Mouse (Mus musculus) liver, embryonic 16.5 days (tissue): ENCODE data around the gene Abca6. TPM values are rescaled to one million over a fixed set of nuclear protein-coding genes. Genes with fewer than 3 reads are reported as not detected.

Source experiments
- ATAC-seq: fragments of 200-750 bp; cut with Nextera tagmentation; 2 replicates; pipeline ENCODE4 v1.8.0; 2017; ENCODE audit warnings: low read depth, mild to moderate bottlenecking, moderate number of reproducible peaks, moderate library complexity
- H3K27ac ChIP-seq: fragments of 300-500 bp; sonication (generic); 2 replicates; pipeline ENCODE4 v1.5.1; 2014; ENCODE audit warnings: mild to moderate bottlenecking, low read length
- H3K27me3 ChIP-seq: fragments of 300-500 bp; sonication (generic); 2 replicates; pipeline ENCODE4 v1.6.1; 2014; ENCODE audit warnings: low read depth, low read length, mixed read lengths; ENCODE audit not compliant: control insufficient read depth, insufficient read depth
- H3K36me3 ChIP-seq: fragments of 300-500 bp; sonication (generic); 2 replicates; pipeline ENCODE4 v1.6.1; 2014; ENCODE audit warnings: mild to moderate bottlenecking; ENCODE audit not compliant: control insufficient read depth, insufficient read depth
- H3K4me1 ChIP-seq: fragments of 300-500 bp; sonication (generic); 2 replicates; pipeline ENCODE4 v1.6.1; 2014; ENCODE audit warnings: low read depth, low read length, mixed read lengths; ENCODE audit not compliant: control insufficient read depth
- H3K4me2 ChIP-seq: fragments of 300-500 bp; sonication (generic); 2 replicates; pipeline ENCODE4 v1.6.1; 2014; ENCODE audit warnings: low read depth, low read length, mixed read lengths
- H3K4me3 ChIP-seq: fragments of 300-500 bp; sonication (generic); 2 replicates; pipeline ENCODE4 v1.5.1; 2014; ENCODE audit warnings: low read depth, mild to moderate bottlenecking, low read length
- H3K9ac ChIP-seq: fragments of 300-500 bp; sonication (generic); 2 replicates; pipeline ENCODE4 v1.6.1; 2014; ENCODE audit warnings: low read depth, low read length
- H3K9me3 ChIP-seq: fragments of 300-500 bp; sonication (generic); replicated peaks from 2 replicates; pipeline ENCODE4 v1.6.1; 2016; ENCODE audit warnings: low read length; ENCODE audit not compliant: control insufficient read depth
- WGBS: fragments of 180-500 bp; shearing (Covaris S2); extraction: QIAGEN DNeasy Blood & Tissue Kit; methylation state at CpG from one replicate; pipeline ENCODE4 v1.1.7; 2014; ENCODE audit not compliant: insufficient replicate concordance; 5-methylcytosine and 5-hydroxymethylcytosine counted together
- polyA plus RNA-seq: library from polyadenylated mRNA; unstranded; fragments of >200 nt; fragmentation: Nextera tagmentation; extraction: Ambion mirVana; gene quantifications from 2 replicates; pipeline ENCODE4 v1.2.1, GENCODE M21; 2015

Gene Abca6
- polyA plus RNA-seq, 1 experiment from 2014 or later: 10.7 TPM

GRCm38 (mm10) chr11:110237466-110237865 is 14.1 kb downstream of the Abca6 start:
- H3K36me3 ChIP-seq: no peaks in the 10 kb centered on the region

DNA sequence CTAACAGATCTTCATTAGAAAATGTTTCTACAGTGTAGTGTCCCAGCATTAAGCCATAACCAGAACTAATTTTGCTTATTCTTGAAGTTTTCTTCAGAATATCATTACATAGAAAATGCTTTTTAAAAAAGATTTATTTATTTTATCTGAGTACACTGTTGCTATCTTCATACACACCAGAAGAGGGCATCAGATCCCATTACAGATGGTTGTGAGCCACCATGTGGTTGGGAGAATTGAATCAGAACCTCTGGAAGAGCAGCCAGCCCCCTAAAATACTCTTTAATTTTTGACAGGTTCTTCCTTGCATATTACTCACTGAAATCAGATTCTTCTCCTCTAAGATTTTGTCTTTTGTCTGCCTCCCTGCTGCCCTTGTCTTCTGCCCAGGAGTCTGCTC is 18.6 kb downstream of the Abca6 start:
- H3K4me2 ChIP-seq: no peak overlapping the region
- no peaks in the 10 kb centered on the region for H3K9me3 ChIP-seq
- no peaks in the 10 kb centered on the region for H3K4me1 ChIP-seq
- no peak for ATAC-seq
- no peaks in the 10 kb centered on the region for H3K36me3 ChIP-seq
- H3K27ac ChIP-seq: no peak overlapping the region
- H3K9ac ChIP-seq: no peak overlapping the region
- H3K27me3 ChIP-seq: no peaks in the 10 kb centered on the region
- no peak overlapping the region for H3K4me3 ChIP-seq

More at GRCm38 (mm10) chr11:110237466-110237865, 14.1 kb downstream of the Abca6 start:
- no peaks in the 10 kb centered on the region for H3K27me3 ChIP-seq
- WGBS: 45% methylated on average over 2 of the region's 2 CpGs
- H3K4me2 ChIP-seq: no peak overlapping the region
- H3K4me1 ChIP-seq: no peaks in the 10 kb centered on the region
- H3K27ac ChIP-seq: no peak overlapping the region
- H3K4me3 ChIP-seq: no peak overlapping the region
- no peaks in the 10 kb centered on the region for H3K9me3 ChIP-seq
- ATAC-seq: peak; percentile 56; the same call in 1 of the 2 replicates
- no peak overlapping the region for H3K9ac ChIP-seq

DNA sequence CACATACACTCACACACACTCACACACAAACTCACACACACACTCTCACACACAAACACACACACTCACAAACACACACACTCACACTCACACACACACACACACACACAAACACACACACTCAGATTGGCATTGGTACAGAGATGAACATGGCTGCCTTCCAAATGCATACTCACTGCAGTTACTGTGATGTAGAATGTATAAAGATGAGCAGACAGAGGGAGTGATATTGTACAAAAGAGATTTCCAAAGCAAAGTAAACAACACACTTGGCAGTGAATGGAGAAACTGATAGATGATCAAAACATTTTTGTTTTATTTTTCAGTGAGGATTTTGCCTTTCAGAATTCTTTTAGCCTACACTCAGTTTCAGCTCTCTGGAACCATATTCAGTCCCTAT is 34.5 kb downstream of the Abca6 start:
- Histone ChIP-seq H3K27ac (no peak overlapping the region), H3K4me2 (no peak overlapping the region), H3K9me3 (no peaks in the 10 kb centered on the region), H3K36me3 (no peaks in the 10 kb centered on the region), H3K9ac (no peak overlapping the region), H3K27me3 (no peaks in the 10 kb centered on the region), H3K4me3 (no peak overlapping the region), H3K4me1 (no peaks in the 10 kb centered on the region)
- no peak for ATAC-seq

- H3K36me3 ChIP-seq: no peaks in the 10 kb centered on the region
- no peaks in the 10 kb centered on the region for H3K4me1 ChIP-seq
- no peaks in the 10 kb centered on the region for H3K9me3 ChIP-seq
- H3K27me3 ChIP-seq: no peaks in the 10 kb centered on the region
- no peak overlapping the region for H3K4me3 ChIP-seq
- H3K9ac ChIP-seq: no peak overlapping the region
- WGBS: 54% methylated on average over 5 of the region's 5 CpGs
- H3K27ac ChIP-seq: no peak overlapping the region
- H3K4me2 ChIP-seq: no peak overlapping the region
- ATAC-seq: no peak
Measured at GRCm38 (mm10) chr11:110203930-110204329, 47.6 kb downstream of the Abca6 start.

DNA sequence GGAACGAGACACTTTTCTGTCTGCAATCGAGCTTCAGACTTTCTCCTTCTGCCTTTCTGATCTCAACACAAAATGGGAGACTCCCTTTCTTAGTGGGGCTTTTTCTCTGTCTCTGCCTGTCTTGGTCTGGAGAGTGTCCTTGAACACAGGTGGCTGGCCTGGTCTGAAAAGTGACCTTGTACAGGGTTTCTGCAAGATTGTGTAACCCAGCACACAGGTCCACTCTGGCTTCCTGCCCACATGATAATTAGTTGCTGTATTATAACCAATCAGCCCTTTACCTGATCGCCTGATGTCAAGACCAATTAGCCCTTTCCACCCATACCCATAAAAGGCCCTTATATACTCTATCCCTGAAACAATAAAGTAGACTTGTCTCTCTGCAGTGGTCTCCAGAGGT is 52.7 kb downstream of the Abca6 start:
- 57% methylated on average over 3 of the region's 3 CpGs for WGBS
- ATAC-seq: peak; percentile 51; the same call in 1 of the 2 replicates
- H3K27me3 ChIP-seq: no peaks in the 10 kb centered on the region
- no peaks in the 10 kb centered on the region for H3K9me3 ChIP-seq
- H3K4me1 ChIP-seq: no peaks in the 10 kb centered on the region
- no peak overlapping the region for H3K4me3 ChIP-seq
- H3K9ac ChIP-seq: no peak overlapping the region
- no peak overlapping the region for H3K27ac ChIP-seq
- no peak overlapping the region for H3K4me2 ChIP-seq
- no peaks in the 10 kb centered on the region for H3K36me3 ChIP-seq

GRCm38 (mm10) chr11:110196561-110197306 is 54.8 kb downstream of the Abca6 start:
- Histone ChIP-seq H3K4me3 (no peak overlapping the region), H3K9ac (no peak overlapping the region), H3K4me1 (no peaks in the 10 kb centered on the region), H3K27ac (no peak overlapping the region), H3K4me2 (no peak overlapping the region), H3K27me3 (no peaks in the 10 kb centered on the region), H3K9me3 (no peaks in the 10 kb centered on the region), H3K36me3 (no peaks in the 10 kb centered on the region)
- WGBS: 68% methylated on average over 8 of the region's 8 CpGs
- no peak for ATAC-seq

DNA sequence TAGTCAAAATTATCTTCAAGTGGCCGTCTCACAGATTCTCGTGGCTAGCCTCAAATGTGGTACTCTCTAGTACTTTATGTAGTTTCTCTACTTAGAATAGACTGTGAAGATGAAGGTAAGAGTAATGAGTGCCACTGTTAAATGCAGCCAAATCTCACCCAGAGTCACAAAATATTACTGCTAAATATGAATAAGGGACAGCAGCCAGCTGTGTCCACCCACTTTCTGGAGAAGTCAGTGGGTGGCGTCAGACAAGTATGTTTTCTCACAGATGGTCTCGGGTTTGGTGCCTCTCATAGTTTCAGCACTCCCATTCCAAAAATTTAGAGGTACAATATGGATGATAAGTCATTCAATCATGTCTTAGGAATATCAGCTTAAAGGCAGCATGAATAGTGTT is 56.3 kb downstream of the Abca6 start:
- ATAC-seq: no peak
- Histone ChIP-seq H3K36me3 (no peaks in the 10 kb centered on the region), H3K27ac (no peak overlapping the region), H3K27me3 (no peaks in the 10 kb centered on the region), H3K9ac (no peak overlapping the region), H3K4me1 (no peaks in the 10 kb centered on the region), H3K4me3 (no peak overlapping the region), H3K4me2 (no peak overlapping the region), H3K9me3 (no peaks in the 10 kb centered on the region)
- 59% methylated on average over 4 of the region's 4 CpGs for WGBS

DNA sequence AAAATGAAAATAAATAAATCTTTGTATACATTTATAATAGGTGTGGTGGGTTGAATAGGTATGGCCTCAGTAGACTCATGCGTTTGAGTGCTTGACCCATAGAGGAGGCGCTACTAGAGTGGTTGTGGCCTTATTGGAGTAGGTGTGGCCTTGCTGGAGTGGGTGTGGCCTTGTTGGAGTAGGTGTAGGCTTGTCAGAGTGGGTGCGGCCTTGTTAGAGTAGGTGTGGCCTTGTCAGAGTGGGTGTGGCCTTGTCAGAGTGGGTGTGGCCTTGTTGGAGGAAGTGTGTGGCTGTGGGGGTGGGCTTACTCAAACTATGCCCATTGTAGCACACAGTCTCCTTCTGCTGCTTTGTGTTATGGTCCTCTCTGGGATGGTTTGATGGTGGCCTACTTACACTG is 80.4 kb downstream of the Abca6 start:
- Histone ChIP-seq H3K4me1 (no peaks in the 10 kb centered on the region), H3K9ac (no peak overlapping the region), H3K27ac (no peak overlapping the region), H3K4me2 (no peak overlapping the region), H3K27me3 (no peaks in the 10 kb centered on the region), H3K9me3 (no peaks in the 10 kb centered on the region), H3K36me3 (no peaks in the 10 kb centered on the region), H3K4me3 (no peak overlapping the region)
- 87% methylated on average over 3 of the region's 3 CpGs for WGBS
- ATAC-seq: 0 out of 2 replicates have a peak, but pooled peaks have one; percentile 27

DNA sequence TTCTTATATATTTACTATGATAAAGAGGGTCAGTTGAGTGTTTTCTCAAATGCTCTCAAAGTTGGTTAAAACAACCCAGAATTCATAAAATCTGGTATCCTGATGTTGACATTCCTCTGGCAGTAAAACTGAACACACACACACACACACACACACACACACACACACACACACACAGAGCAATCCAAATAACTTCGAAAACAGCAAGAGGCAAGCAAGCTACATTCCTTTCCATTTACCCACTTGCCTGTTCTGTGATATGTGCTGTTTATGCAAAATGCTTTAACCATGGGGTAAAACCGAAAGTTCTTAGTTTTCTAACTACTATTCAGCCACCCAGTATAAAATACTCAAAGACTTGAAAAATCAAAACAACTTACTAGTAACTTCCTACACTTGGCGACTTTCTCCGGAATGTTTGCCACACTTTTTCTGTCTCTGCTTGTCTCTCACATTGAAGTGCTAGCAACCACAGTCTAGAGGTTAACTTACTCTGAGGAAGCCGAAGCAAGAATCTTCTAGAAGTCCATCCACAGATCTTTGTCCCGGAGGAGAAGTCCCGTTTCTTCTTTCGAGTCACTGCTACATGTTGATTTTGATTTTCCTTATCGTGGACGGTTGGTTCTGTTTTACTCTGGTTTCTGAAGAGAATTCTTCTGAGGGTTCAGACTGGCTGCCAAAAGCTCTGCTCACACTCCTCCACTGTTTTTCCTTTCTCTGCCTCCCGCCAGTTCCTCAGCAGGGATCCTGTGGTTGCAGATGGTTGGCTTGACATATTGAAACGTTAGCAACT is 83.9 kb downstream of the Abca6 start, which contains the start of gene Abca9:
Abca9 (minus strand) TSS at position 738 of the 793 bp plus-strand sequence.
- H3K4me2 ChIP-seq: peak within 1 kb of the TSS; percentile 2; the same call in 1 of the 2 replicates
- no peaks in the 10 kb centered on the region for H3K9me3 ChIP-seq
- H3K9ac ChIP-seq: no peak within 1 kb of the TSS
- WGBS: 48% methylated on average over 12 of the region's 12 CpGs
- H3K4me1 ChIP-seq: no peaks in the 10 kb centered on the region
- no peak within 1 kb of the TSS for H3K27ac ChIP-seq
- no peak within 1 kb of the TSS for H3K4me3 ChIP-seq
- H3K27me3 ChIP-seq: no peaks in the 10 kb centered on the region
- ATAC-seq: no peak
- no peaks in the 10 kb centered on the region for H3K36me3 ChIP-seq
